Mouse (Mus musculus) heart, adult 9 months (tissue): ENCODE results near the gene Sptbn4.
"Not testable (repeated sequence)": the region's sequence is repeated elsewhere in the genome, so short reads cannot be mapped to it uniquely, and the experiment has no call there.

ENCODE experiments used
- DNase-seq, 2 experiments: peaks; one replicate each; pipeline ENCODE4 v3.0.0; 2022; ENCODE audit warnings: low spot score in 2 of 2

The Sptbn4 gene

DNA sequence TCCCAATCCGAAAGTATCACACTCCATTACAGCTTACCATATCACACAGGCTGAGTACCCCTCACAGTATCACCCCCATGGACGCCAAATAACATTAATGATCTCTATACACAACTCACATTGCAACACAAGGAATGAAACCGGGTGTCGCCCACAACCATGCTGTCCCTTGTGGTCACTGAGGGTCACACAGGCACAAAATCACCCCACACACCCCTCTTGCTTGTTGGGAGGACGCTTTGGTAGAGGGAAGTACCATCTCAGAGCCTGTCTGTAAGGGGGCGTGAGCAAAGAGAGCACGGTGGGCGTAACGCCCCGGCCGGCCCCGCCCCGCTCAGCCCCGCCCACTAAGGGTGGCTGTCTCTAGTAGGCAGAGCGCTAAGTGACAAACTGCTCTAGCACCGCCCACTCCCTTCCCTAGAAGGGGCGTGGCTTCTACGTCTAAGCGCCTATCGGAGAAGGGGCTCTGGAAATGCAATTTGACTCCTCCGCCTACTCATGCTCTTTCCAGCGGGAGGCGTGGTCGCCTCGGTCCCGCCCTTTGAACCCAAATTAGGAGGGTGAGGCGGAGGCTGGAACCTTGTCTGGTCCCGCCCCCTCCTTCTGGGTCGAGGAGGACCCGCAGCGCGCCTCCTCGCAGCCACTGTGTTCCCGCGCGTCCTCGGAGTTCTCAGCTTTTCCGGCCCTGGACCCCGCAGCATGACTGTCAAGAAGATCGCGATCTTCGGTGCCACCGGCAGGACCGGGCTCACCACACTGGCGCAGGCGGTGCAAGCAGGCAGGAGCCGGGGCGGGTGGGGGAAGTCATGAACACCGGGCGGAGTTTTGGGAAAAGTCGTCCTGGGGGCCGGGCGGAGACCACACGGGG lies at the start of gene Sptbn4, which contains the start of gene Blvrb:
Sptbn4 (minus strand) TSS at position 268 of the 868 bp plus-strand sequence.
Blvrb (plus strand) TSS at position 560 of the 868 bp plus-strand sequence.
- peak; percentile 100 for DNase-seq

DNA sequence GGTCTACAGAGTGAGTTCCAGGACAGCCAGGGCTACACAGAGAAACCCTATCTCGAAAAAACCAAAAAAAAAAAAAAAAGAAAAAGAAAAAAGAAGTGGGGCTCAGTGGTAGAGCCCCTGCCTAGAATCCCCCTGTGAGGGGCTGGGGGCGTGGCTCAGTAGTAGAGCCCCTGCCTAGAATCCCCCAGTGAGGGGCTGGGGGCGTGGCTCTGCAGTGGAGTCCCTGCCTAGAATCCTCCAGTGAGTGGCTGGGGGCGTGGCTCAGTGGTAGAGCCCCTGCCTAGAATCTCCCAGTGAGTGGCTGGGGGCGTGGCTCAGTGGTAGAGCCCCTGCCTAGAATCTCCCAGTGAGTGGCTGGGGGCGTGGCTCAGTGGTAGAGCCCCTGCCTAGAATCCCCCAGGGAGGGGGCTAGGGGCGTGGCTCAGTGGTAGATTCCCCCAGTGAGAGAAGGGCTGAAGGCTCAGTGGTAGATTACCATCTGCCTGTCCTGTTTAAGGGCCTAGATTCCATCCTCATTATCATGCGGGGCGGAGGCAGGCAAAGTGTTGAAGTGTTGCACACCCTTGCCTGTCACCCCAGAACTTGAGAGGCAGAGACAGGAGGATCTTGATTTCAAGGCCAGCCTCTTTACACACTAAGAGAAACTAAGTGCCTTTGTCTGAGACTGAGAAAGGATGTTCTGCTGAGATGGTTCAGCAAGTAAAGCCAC lies 47.3 kb upstream of the Sptbn4 start:
- DNase-seq: not testable (repeated sequence)

DNA sequence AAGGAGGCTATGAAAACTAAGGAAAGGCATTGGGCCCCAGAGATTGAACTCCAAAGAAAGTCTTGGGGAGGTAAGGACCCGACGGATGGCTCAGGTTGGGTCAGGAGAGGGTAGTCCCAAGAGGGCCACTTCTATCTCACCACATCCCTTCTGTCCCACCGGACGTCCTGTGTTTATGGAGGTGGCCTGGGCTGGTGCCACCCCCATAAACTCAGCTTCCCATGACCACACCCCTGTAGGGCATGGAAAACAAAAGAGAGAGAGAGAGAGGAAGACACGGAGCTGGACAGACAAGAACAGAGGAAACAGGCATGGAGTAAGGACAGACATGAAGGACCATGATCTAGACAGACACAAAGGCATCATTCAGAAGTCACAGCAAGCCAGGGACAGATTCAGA lies 46.0 kb upstream of the Sptbn4 start:
- no peak for DNase-seq

DNA sequence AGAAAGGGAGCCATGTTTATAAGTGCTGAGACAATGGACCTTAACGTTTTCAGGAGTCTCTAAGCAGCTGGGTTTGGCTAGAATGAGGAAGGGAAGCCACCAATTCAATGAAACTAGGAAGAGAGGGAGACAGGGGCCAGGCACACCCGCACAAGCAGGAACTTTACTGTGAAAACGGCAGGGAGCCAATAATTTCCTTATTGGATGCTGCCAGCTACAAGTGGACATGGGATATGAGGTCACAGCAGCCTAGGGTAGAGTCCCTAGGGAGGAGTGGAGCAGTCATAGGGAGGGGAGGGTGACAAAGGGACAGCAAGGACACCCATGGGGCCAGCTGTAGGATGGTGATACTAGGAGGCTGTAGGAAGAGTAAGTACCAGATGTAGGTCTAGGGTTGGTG lies 45.5 kb upstream of the Sptbn4 start:
- DNase-seq: no peak

DNA sequence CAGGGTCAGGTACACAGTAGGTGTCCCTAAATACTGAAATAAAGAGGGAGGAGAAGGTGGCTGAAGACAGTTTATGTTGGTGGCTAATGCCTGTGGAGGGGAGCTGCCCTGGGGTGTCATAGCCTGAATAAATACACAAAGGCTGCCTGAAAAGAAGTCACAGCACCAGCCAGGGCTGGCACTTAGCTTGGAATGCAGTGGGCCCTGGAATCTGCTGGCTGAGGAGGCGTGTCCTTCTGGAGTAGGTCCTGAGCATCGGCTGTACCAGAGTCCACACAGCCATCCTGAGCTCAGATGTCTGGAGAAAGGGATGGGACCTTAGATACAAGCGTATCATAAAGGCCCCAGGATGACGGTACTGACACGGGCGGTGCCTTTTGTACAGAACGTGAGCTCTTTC lies 44.4 kb upstream of the Sptbn4 start:
- no peak for DNase-seq

DNA sequence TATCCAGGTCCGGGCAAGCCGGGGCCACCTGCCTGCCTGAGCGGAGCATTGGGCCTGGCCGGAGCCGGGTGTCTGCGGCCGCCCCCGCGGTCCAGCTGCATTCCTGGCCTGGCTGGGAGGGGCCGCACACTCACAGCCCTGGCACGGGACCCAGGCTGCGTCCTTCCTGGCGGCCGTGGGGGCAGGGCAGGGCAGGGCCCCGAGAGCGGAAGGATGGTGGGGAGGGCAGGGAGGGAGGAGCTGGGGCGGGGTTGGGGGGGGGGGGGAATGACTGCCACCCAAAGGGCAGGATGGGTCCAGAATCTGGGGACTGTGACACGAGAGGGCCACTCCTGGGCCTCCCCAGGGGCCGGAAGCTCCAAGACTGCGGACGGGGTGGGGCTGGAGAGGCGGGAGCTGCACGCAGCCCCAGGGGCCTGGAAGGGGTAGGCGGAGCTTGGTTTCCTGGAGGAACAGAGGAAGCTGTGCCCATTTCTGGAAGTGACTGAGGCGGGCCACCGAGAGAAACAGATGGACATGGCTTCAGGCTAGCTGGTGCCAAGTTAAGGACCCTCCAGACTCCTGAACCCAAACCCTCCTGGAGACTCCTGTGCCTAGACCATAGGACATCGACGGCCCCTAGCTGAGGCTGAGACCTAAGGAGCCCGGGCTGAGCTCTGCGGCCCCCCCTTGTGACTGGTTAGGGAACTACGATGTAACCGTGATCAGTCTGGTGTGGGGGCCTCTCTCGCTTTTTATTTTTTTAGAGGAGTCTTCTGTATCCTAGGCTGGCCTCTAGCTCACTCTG lies 43.2 kb upstream of the Sptbn4 start:
- peak; percentile 95 to 97 for DNase-seq

DNA sequence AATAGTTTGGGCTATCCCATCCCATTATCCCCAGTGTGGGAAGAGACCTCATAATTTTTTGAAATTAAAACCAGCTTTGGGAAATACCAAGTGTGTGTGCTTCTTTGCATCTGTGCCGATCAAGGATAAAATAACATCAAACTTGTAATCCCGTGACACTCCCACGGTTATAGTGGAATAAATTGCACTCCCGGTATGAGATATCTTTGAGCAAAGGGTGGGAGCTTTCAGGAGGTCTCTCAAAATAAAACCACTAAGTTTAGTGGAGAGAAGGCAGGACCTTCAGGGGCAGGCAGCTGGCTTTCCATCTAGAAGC lies 42.7 kb upstream of the Sptbn4 start:
- no peak for DNase-seq

DNA sequence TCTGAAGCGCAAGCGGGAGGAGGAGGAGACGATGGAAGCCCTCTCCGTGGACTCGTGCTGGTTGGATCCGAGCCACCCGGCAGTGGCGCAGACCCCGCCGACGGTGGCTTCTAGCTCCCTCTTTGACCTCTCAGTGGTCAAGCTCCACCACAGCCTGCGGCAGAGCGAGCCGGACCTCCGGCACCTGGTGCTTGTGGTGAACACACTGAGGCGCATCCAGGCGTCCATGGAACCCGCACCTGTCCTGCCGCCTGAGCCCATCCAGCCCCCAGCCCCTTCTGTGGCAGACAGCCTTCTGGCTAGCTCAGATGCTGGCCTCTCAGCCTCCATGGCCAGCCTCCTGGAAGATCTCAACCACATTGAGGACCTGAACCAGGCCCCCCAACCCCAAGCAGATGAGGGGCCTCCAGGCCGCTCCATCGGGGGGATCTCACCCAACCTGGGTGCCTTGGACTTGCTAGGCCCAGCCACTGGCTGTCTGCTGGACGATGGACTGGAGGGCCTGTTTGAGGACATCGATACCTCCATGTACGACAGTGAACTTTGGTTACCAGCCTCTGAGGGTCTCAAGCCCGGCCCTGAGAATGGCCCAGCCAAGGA lies 41.9 kb upstream of the Sptbn4 start:
- DNase-seq: no peak

DNA sequence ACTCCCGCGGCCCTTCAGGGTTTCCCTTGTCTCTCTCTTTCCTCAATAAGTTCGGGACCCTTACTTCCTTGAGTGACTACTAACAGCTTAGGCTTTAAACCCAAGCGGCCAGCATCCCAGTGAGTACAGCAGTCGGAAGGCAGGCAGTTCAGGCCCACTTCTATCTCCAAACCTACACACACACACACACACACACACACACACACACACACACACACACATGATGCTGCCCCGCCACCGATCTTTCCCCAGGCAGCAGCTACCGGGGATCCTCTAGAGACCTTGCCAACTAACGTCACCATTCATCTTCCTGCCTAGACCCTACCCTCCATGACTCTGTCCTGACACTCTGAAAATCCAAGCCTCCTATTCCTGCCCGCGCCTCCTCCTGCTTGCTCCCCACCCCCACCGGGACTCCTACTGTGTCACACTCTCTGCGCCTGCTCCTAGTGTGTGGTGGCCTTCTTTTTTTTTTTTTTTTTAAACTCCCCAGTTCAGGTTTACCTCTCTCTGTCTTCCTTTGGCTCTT lies 40.3 kb upstream of the Sptbn4 start:
- DNase-seq: peak in 1 of 2 experiments; percentile 58

DNA sequence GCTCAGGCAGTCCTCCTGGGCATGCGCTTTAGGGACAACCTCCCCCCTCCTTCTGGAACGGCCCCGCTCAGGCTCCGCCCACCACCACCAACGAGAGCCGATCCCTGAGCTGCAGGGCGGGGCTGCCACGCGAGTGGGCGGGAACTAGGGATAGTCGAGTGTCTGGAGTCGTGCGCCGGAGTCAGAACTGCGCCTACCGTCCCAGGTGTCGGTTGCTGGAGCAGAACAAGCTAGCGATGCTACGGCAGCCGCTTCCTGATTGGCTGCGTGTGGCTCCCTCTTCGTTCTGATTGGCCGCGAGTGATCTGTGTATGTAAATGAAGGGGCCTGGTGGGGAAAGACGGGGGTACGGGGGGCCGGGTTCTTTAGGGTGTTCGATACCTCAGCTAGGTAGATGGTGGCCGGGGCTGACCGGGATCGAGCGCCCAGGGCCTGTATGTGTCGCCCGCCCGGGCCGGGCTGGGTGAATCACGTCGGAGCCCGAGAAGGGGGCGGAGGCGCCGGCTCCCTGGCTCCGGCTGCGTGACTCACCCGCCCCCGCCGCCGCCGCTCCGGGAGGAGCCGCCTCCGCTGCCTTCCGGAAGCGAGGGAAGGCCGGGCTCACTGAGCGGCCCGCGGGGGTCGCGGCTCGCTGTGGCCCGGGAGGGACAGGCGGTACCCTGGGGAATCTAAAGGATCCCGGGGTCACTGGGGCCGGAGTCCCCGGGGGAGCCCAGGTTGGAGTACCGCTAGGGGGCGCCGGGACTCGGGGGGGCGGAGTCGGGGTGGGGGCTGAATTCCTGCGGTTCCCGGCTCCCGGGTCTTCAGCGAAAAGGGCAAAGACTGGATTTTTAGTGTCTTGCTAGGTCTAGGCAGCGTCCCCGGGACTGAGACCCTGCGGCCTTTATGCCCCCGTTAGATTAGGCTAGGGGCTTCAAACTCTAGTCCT lies 39.5 kb upstream of the Sptbn4 start, which contains the start of gene Sertad1:
Sertad1 (plus strand) TSS at position 141 of the 928 bp plus-strand sequence.
- peak; percentile 100 for DNase-seq

DNA sequence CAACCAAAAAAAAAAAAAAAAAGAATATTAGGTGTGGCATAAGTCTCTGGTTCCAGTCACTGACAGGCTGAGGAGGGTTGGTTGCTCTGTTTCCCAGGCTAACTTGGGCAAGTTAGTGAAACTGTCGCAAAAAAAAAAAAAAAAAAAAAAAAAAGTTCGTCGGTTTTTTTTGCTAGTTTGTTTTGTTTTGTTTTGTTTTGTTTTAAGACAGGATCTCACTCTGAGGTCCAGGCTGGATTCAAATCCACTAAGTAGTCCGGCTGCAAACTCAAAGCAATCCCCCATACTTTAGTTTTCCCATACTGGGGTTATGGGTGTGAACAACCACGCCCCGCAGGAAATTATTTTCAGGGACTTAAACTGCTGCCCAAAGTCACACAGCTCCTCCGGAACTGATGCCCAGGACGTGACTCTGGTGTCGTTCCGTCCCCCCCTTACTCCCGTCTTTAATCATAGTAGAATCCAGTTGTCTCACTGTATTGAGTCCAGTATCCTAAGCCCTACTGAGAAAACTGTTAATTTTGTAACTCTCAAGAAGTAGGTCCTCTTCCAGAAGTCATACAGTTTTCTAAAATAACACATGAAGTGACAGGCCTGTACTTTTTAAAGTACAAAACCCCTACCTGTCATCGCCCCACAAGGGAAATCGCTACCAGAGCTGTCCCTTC lies 38.8 kb upstream of the Sptbn4 start:
- no peak for DNase-seq

DNA sequence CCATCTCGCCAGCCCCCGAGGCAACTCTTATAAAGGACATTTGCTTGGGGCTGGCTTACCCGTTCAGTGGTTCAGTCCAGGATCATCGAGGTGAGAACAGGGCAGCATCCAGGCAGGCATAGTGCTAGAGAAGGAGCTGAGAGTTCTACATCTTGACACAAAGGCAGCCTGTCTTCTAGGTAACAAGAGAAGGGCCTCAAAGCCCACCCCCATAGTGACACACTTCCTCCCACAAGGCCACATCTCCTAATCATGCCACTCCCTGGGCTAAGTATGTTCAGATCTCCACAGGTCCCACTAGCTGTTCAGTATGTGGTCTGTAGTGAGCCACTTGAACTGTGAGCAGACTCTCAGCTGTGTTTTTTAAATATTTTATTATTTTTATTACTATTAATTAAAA lies 36.4 kb upstream of the Sptbn4 start:
- no peak for DNase-seq

DNA sequence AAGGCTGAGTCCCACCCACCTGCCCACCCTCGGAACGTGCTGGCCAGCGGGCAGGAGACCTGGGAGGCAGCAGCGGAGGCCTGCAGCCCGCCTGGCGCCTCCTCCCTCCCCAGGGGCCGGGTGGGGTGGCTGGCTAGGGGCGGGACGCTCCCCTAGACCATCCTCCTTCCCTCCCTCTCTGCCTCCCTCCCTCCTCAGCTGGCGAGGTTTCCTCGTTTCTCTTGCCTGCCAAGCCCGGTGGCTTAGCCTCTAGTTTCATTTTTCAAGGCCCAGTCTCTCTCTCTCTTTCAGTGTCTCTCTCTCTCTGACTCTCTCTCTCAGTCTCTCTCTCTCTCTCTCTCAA lies 34.1 kb upstream of the Sptbn4 start:
- peak; percentile 93 to 94 for DNase-seq

DNA sequence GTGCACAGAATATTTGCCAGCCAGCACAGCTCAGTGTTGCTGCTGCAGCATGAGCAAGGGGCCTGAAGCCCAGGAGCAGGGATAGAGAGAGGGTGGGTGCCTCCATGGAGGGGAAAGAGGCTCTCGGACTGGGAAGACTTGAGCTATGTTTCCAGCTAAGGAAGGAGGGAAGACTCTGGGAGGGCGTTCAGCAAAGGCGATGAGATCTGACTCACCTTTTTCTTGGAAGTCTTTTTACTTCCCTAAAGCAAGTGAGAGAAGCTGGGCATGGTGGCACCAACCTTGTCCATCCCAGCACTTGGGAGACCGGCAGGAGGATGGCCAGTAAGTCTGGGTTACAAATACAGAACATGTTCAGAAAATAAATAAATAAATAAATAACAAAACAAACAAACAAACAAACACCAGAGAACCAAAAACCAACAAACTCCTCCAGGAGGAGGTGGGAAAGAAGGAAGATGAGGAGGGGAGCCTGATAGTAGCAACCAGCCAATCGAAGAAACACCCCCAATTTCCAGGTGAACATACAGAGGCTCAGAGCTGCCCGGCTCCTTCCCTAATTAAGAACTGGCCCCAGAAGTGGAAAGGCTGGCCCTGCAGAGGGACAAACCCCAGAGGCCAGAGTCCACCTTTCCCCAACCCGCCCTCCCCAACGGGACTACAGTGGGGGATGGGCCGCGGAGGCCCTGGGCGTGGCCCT lies 33.6 kb upstream of the Sptbn4 start:
- no peak for DNase-seq

DNA sequence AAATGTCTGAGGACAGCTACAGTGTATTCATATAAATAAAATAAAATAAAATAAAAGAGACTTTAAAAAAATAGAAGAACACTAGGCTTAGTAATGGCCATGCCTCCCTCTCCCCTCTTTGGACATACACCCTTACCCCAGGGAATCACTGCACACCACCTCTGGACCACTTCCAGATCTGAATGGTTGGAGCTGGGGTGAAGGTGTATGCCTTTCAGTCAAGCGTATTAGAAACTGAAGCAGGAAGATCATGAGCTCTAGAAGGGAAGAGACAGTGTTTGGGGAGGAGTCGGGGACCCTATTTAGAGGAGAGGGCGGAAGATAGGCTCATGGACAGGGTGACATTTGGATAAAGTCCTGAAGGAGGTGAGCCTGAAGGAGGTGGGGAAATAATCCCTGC lies 33.0 kb upstream of the Sptbn4 start:
- DNase-seq: no peak

DNA sequence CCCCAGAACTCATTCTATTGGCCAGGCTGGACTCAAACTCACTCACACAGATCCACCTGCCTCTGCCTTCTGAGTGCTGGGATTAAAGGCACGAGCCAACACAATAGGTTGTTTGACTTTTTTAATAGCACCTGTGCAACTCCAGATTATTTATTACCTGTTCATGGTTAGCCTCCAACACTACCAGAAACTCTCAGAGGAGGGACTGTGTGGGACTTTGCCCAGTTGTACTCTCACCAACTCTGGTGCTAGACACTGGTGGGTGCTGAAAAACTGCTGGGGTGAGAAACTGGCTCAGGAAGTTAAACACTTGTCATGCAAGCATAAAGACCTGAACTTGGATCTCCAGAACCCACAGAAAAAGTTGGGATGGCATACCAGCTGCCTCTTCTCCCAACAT lies 32.3 kb upstream of the Sptbn4 start:
- no peak for DNase-seq

DNA sequence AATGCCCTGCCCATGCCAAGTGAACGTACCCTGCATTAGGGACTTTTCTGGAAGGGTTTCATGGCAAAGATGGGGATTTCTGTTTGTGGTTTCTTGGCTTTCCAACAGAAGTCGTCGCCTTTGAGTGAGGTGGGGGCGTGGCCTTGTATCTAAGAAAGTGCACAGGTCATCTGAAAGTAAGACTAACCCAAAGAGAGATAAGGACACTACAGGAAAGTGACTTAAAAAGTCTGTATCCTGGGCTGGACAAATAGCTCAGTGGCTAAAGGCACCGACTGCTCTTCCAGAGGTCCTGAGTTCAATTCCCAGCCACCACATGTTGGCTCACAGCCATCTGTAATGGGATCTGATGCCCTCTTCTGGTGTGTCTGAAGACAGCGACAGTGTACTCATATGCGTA lies 31.1 kb upstream of the Sptbn4 start:
- DNase-seq: no peak

DNA sequence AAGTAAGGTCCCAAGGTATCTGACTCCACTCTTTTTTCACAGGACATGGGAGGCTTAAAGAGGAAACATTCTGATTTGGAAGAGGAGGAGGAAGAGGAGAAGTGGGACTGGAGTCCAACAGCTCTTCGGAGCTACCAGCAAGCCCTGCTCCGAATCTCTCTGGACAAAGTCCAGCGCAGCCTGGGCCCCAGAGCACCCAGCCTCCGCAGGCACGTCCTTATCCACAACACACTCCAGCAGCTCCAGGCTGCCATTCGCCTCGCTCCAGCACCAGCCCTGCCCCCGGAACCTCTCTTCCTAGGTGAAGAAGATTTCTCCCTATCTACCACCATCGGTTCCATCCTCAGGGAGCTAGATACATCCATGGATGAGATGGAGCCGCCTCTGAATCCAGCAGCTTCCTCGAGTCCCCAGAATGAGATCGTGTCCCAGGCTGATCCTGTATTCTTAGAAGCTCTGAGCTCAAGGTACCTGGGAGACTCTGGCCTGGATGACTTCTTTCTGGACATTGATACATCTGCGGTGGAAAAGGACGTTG lies 28.7 kb upstream of the Sptbn4 start:
- no peak for DNase-seq

DNA sequence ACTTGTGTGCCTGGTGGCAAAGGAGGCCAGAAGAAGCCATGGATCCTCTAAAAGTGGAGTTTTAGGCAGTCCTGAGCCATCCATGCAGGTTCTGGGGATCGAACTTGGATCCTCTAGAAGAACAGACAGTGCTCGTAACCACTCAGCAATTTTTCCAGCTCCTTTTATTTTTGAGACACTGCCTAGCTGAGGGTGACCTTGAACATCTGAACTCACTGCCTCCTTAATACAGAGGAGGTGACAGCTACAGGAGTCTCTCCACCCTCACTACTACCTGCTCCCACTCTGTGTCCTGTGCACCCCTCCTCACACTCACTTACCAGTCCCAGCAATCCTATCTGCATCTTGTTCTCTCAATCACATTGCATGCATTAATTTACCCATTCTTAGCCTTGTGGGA lies 28.1 kb upstream of the Sptbn4 start:
- no peak for DNase-seq
